Mouse (Mus musculus): ENCODE data around the gene Cdc42bpg.
A peak's percentile ranks its signal among the peaks of the same experiment; 100 is the strongest.

The Cdc42bpg gene

GRCm38 (mm10) chr19:6306137-6306551 is at the start of gene Cdc42bpg:
Gene Cdc42bpg, plus strand, starts transcription at chr19:6306456.
- DNase-seq (ENCODE audit: low read depth, low spot score), result peak; percentile 88

GRCm38 (mm10) chr19:6260428-6260827 is 45.8 kb upstream of the Cdc42bpg start:
- DNase-seq (ENCODE audit: low read depth, low spot score), result peak; percentile 38

GRCm38 (mm10) chr19:6260946-6261345 is 45.3 kb upstream of the Cdc42bpg start:
- no peak for DNase-seq (ENCODE audit: low read depth, low spot score)

- DNase-seq (ENCODE audit: low read depth, low spot score), result no peak
These were observed 44.9 kb upstream of the Cdc42bpg start for GRCm38 (mm10) chr19:6261379-6261778.

- DNase-seq (ENCODE audit: low read depth, low spot score), result peak; percentile 76
These were observed 44.0 kb upstream of the Cdc42bpg start for GRCm38 (mm10) chr19:6262222-6262621.

- no peak for DNase-seq (ENCODE audit: low read depth, low spot score)
These were observed 43.3 kb upstream of the Cdc42bpg start for GRCm38 (mm10) chr19:6262839-6263433.

- no peak for DNase-seq (ENCODE audit: low read depth, low spot score)
These were observed 42.1 kb upstream of the Cdc42bpg start for GRCm38 (mm10) chr19:6264200-6264599.

- DNase-seq (ENCODE audit: low read depth, low spot score), result no peak
These were observed 41.3 kb upstream of the Cdc42bpg start for GRCm38 (mm10) chr19:6264945-6265344.

GRCm38 (mm10) chr19:6265727-6266182 is 40.5 kb upstream of the Cdc42bpg start:
- no peak for DNase-seq (ENCODE audit: low read depth, low spot score)

GRCm38 (mm10) chr19:6267306-6268169 is 38.7 kb upstream of the Cdc42bpg start:
- DNase-seq (ENCODE audit: low read depth, low spot score), result no peak

- DNase-seq (ENCODE audit: low read depth, low spot score), result peak; percentile 88
These were observed 38.1 kb upstream of the Cdc42bpg start for GRCm38 (mm10) chr19:6268170-6268528.

- no peak for DNase-seq (ENCODE audit: low read depth, low spot score)
These were observed 37.6 kb upstream of the Cdc42bpg start for GRCm38 (mm10) chr19:6268670-6269132.

- DNase-seq (ENCODE audit: low read depth, low spot score), result no peak
These were observed 36.3 kb upstream of the Cdc42bpg start for GRCm38 (mm10) chr19:6269798-6270475.

GRCm38 (mm10) chr19:6270661-6271060 is 35.6 kb upstream of the Cdc42bpg start:
- no peak for DNase-seq (ENCODE audit: low read depth, low spot score)

GRCm38 (mm10) chr19:6271206-6271605 is 35.0 kb upstream of the Cdc42bpg start:
- no peak for DNase-seq (ENCODE audit: low read depth, low spot score)

- DNase-seq (ENCODE audit: low read depth, low spot score), result no peak
These were observed 34.2 kb upstream of the Cdc42bpg start for GRCm38 (mm10) chr19:6272053-6272452.

- DNase-seq (ENCODE audit: low read depth, low spot score), result no peak
These were observed 33.5 kb upstream of the Cdc42bpg start for GRCm38 (mm10) chr19:6272738-6273137.

- no peak for DNase-seq (ENCODE audit: low read depth, low spot score)
These were observed 32.7 kb upstream of the Cdc42bpg start for GRCm38 (mm10) chr19:6273592-6273991.

- DNase-seq (ENCODE audit: low read depth, low spot score), result no peak
These were observed 32.2 kb upstream of the Cdc42bpg start for GRCm38 (mm10) chr19:6273998-6274608.

- peak; percentile 84 for DNase-seq (ENCODE audit: low read depth, low spot score)
These were observed 30.4 kb upstream of the Cdc42bpg start for GRCm38 (mm10) chr19:6275740-6276389.
